Comparison of ENCODE assay signal across 28 mouse cellular contexts in genomic region chr2:167702126-167702525, GRCm38 (mm10). TPM values are rescaled to one million over a fixed set of nuclear protein-coding genes. Genes with fewer than 3 reads are reported as not detected.
DNase-seq lines count a peak whose midpoint lies in the region; ATAC-seq lines count a peak whose summit lies in the region.
"Had no signal": no experiment of that assay in that cellular context is flagged by ENCODE, and none has a peak within 500 bp of the region (broad histone marks: within the 10 kb centered on the region; RNA-seq: fewer than 3 reads in every experiment).

No protein-coding gene starts in this region.

- H3K4me1 ChIP-seq in liver, embryonic 16.5 days (ENCODE audit: control insufficient read depth, low read depth, low read length), result peaks cover 5% of the 10 kb centered on the region
- H3K4me1 ChIP-seq: forebrain, embryonic 13.5 days; hindbrain, embryonic 13.5 days; midbrain, embryonic 15.5 days; neural tube, embryonic 12.5 days had no signal

- H3K27me3 ChIP-seq in liver, embryonic 16.5 days (ENCODE audit: control insufficient read depth, insufficient read depth, low read depth, low read length), result no peaks in the 10 kb centered on the region
- H3K27me3 ChIP-seq: embryonic facial prominence, embryonic 13.5 days; forebrain, embryonic 13.5 days; limb, embryonic 15.5 days; midbrain, embryonic 15.5 days; neural tube, embryonic 12.5 days had no signal

- H3K36me3 ChIP-seq in liver, embryonic 16.5 days (ENCODE audit: control insufficient read depth, insufficient read depth), result no peaks in the 10 kb centered on the region
- H3K36me3 ChIP-seq: embryonic facial prominence, embryonic 13.5 days; hindbrain, embryonic 13.5 days; limb, embryonic 15.5 days; midbrain, embryonic 15.5 days; neural tube, embryonic 12.5 days had no signal

- no peak overlapping the region for H3K4me3 ChIP-seq in liver, embryonic 16.5 days (ENCODE audit: low read depth, low read length)
- H3K4me3 ChIP-seq: embryonic facial prominence, embryonic 13.5 days; erythroblast, embryonic 14.5 days; forebrain, embryonic 13.5 days; hindbrain, embryonic 13.5 days; limb, embryonic 15.5 days; midbrain, embryonic 15.5 days; neural tube, embryonic 12.5 days had no signal

- no peak overlapping the region for H3K9ac ChIP-seq in liver, embryonic 16.5 days (ENCODE audit: low read depth, low read length)
- H3K9ac ChIP-seq: embryonic facial prominence, embryonic 13.5 days; forebrain, embryonic 13.5 days; hindbrain, embryonic 13.5 days; limb, embryonic 15.5 days; lung, embryonic 14.5 days; midbrain, embryonic 15.5 days; neural tube, embryonic 12.5 days had no signal

- DNase-seq in adrenal gland, postnatal 10 days, result peak; percentile 77
- no peak for DNase-seq in adrenal gland, postnatal 4 days (ENCODE audit: low spot score in 2 of 2)
- DNase-seq in liver (no peak), adipocyte (ENCODE audit: low spot score) (peak; percentile 94), MN1 (ENCODE audit: low spot score) (no peak)
- peak; percentile 90 for DNase-seq in gonadal fat pad, adult 2 months (ENCODE audit: low read depth)
- DNase-seq: cerebellum, adult 2 months; cerebellum, postnatal 36 days; embryo, embryonic 11 days; gastrocnemius, postnatal 10 days; heart, adult 18-20 months; kidney, adult 2 months; left cerebral cortex, postnatal 4 days; lung, embryonic 14.5 days; retina, postnatal 1 day; right cerebral cortex, postnatal 25 days; thymus, postnatal 36 days had no signal

- H3K9me3 ChIP-seq in liver, embryonic 16.5 days (replicated peaks; ENCODE audit: control insufficient read depth, low read length), result no peaks in the 10 kb centered on the region
- H3K9me3 ChIP-seq: embryonic facial prominence, embryonic 13.5 days; forebrain, embryonic 13.5 days; hindbrain, embryonic 13.5 days; limb, embryonic 15.5 days; megakaryocyte, embryonic 14.5 days; midbrain, embryonic 15.5 days; neural tube, embryonic 12.5 days had no signal

- peak overlapping the region; percentile 29; the same call in 1 of the 2 replicates for H3K27ac ChIP-seq in liver, embryonic 16.5 days (ENCODE audit: low read length)
- H3K27ac ChIP-seq: embryonic facial prominence, embryonic 13.5 days; forebrain, embryonic 13.5 days; hindbrain, embryonic 13.5 days; kidney, postnatal 0 days; limb, embryonic 15.5 days; midbrain, embryonic 15.5 days; neural tube, embryonic 12.5 days had no signal

- no peak for ATAC-seq in liver, embryonic 16.5 days (ENCODE audit: low read depth)
- ATAC-seq: forebrain, embryonic 13.5 days; midbrain, embryonic 15.5 days had no signal

- no peak overlapping the region for H3K4me2 ChIP-seq in liver, embryonic 16.5 days (ENCODE audit: low read depth, low read length)
- H3K4me2 ChIP-seq: embryonic facial prominence, embryonic 13.5 days; forebrain, embryonic 13.5 days; hindbrain, embryonic 13.5 days; limb, embryonic 15.5 days; lung, embryonic 14.5 days; midbrain, embryonic 15.5 days; neural tube, embryonic 12.5 days had no signal

- 56% methylated on average over 6 of the region's 6 CpGs for whole genome bisulfite sequencing in liver, embryonic 16.5 days (ENCODE audit: insufficient replicate concordance)

RNA-seq across cellular contexts. Expression of gene Tmem189, which starts 12.5 kb away (rescaled TPM):
- 10 to 100 TPM; 31.2 to 33.5 TPM for total RNA-seq in adrenal gland, postnatal 10 days (2021)
- 10 to 100 TPM; 32.9 to 35.4 TPM for total RNA-seq in adrenal gland, postnatal 4 days (2021)
- polyA plus RNA-seq in liver, embryonic 16.5 days (2015; fragmentation: Nextera tagmentation; extraction: Ambion mirVana), result 13.7 and 14.0 TPM in 2 replicates
- polyA plus RNA-seq in gonadal fat pad, adult 2 months (2012; rRNA removed), result 210 and 219 TPM in 2 replicates

RNA-seq across cellular contexts. Expression of gene Cebpb, which starts 13.4 kb away (rescaled TPM):
- total RNA-seq in adrenal gland, postnatal 10 days (2021), result 100 to 1,000 TPM; 269 to 439 TPM
- 100 to 1,000 TPM; 229 to 255 TPM for total RNA-seq in adrenal gland, postnatal 4 days (2021)
- polyA plus RNA-seq in liver, embryonic 16.5 days (2015; fragmentation: Nextera tagmentation; extraction: Ambion mirVana), result 0.46 and 0.61 TPM in 2 replicates
- polyA plus RNA-seq in gonadal fat pad, adult 2 months (2012; rRNA removed), result 162 and 211 TPM in 2 replicates

RNA-seq across cellular contexts. Expression of gene Gm20431, which starts 40.8 kb away (rescaled TPM):
- 10 to 100 TPM; 16.4 to 17.5 TPM for total RNA-seq in adrenal gland, postnatal 10 days (2021)
- 10 to 100 TPM; 18.2 to 23.0 TPM for total RNA-seq in adrenal gland, postnatal 4 days (2021)
- not detected in 2 replicates for polyA plus RNA-seq in liver, embryonic 16.5 days (2015; fragmentation: Nextera tagmentation; extraction: Ambion mirVana)
- polyA plus RNA-seq in gonadal fat pad, adult 2 months (2012; rRNA removed), result 11.4 TPM in 1 of 2 replicates, not detected in the other
- polyA plus RNA-seq: erythroblast, embryonic 14.5 days; frontal cortex, adult 2 months had no signal

Comparison
In these comparisons a context has a peak if more than half of its experiments do, and no peak if none do; other contexts are left out.
1. DNase-seq: peak in adrenal gland, postnatal 10 days (single experiment), adipocyte (single experiment) and gonadal fat pad, adult 2 months (single experiment); none in adrenal gland, postnatal 4 days (0 of 2), liver (single experiment) and MN1 (single experiment).